Mouse (Mus musculus) hindlimb bud, embryonic 11.5 days (tissue): ENCODE data around the gene Ripor2.
"Not testable (repeated sequence)": the region's sequence is repeated elsewhere in the genome, so short reads cannot be mapped to it uniquely, and the experiment has no call there.

ENCODE experiments used
- DNase-seq: peaks from one replicate; pipeline ENCODE4 v3.0.0-alpha.2; 2012; ENCODE audit warnings: low read depth, low spot score; ENCODE audit errors: extremely low spot score

Ripor2 gene

GRCm38 (mm10) chr13:24760351-24760870, 178.4 kb downstream of the Ripor2 start:
- DNase-seq = no peak

GRCm38 (mm10) chr13:24761083-24761402, 179.1 kb downstream of the Ripor2 start:
- no peak for DNase-seq

DNA sequence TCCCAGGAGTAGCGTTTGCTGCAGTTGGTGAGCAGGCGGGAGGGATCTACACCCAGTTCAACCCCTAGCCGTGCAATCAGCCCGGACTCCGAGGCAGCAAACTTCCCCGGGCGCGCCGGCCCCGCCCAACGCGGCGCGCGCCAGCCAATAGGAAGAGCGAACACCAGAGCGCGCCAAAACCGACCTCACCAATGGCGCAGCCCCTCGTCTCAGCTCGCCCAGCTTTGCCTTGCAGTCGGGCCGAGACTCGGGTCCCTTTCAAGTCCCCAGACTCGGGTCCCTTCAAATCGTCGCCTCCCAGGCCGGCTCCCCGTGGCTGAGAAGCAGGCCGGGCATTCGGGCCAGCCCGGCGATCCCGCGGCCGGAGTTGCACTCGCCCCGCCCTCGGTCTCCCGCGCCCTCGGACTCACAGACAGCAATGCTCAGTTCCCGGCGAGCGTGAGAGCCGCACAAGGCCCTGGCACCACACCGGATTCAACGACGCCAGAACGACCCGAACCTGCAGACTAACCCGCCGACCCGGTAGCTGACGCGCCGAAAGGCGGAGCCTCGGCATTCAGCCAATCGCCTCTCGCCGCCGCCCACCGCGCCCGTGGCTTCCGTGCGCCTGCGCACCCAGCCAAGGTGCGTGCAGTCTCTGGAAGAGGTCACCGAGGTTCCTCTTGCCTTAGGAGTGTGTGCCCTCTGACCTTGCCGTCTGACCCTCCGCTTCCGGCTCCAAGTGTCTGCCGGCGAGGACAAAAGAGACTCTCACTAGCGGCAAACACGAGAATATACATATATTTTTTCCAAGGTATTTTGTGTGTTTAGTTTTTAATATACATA, 179.6 kb downstream of the Ripor2 start, which contains the start of gene Gmnn:
TSS of gene Gmnn (minus strand) at position 521 of the 825 bp plus-strand sequence.
- DNase-seq = peak; percentile 66

- DNase-seq = no peak
Measured at GRCm38 (mm10) chr13:24762254-24762653, 180.3 kb downstream of the Ripor2 start.

- not testable (repeated sequence) for DNase-seq
Measured at GRCm38 (mm10) chr13:24767809-24768208, 185.8 kb downstream of the Ripor2 start.

DNA sequence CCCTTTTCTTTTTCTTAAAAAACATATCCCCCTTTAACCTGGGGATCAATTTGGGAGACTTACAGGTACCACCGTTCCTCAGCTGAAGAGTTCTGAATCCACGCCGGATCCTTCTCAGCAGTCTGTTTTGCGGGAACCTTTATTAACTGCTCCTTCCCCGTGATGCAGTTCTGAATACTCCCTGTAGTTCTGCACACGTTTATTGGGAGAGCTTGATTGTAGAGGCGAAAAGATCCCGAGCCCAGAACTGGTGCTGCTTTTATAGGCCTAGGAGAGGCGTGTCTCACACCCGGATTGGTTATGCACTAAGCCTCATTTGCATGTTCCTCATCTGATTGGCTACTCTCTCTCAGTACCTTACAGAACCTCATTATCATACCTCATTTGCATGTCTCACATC, 189.5 kb downstream of the Ripor2 start:
- DNase-seq = not testable (repeated sequence)

DNA sequence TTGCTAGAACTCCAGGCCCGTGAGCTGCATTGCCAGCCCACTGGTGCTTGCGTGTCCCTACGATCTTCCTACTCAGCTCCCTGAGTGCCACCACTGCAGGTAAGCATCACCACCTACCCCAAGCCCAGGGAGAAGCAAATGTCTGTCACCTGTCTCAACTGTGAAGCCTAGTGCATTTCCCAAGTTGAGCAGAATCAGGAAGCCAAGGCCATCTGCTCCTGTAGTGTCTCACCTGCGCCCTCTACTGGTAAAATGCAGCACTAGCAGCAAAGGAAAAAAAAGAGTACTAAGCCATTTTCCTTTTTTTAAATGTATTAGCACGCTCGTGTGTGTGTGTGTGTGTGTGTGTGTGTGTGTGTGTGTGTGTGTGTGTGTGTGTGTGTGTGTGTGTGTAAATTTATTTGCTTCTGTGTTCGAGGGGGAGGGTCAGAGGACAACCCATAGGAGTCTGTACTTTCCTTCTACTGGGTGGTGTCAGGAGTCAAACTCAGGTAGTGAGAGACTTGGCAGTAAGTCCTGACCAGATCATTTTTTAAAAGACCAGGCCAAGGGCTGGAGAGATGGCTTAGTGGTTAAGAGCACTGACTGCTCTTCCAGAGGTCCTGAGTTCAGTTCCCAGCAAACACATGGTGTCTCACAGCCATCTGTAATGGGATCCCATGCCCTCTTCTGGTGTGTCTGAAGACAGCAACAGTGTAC, 194.3 kb downstream of the Ripor2 start:
- DNase-seq = peak; percentile 33

GRCm38 (mm10) chr13:24778026-24778425, 196.0 kb downstream of the Ripor2 start:
- no peak for DNase-seq

DNA sequence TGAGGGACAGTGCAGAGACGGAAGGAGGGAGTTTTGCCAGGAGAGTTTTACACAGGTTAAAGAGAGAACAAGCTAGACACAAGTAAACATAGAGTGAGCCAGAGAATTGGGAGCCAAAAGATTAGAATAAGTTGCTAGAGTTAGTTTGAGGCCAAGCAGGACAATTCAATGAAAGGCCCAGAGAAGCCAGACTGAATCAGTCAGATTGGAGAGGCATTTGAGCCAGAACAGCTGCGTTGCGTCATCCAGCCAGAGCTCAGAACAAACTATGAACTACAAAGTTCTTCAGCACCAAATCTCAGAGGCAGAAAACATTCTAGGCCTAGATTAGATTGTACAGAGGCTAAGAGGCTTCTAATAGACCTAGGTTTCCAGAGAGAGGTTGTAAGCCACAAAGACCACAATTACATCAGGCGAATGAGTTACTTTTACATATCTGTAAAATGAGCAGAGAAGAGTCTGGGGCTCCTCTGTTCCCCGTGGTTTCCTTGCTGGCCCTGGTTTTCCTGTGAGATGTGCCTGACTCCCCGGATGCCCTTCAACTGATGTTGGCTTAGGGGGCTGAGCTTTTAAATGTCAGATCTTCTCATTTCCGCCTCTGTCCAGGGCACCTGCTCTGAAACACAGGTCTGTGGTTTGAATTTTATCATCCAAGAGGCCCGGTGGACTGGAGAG, 196.9 kb downstream of the Ripor2 start:
- no peak for DNase-seq

DNA sequence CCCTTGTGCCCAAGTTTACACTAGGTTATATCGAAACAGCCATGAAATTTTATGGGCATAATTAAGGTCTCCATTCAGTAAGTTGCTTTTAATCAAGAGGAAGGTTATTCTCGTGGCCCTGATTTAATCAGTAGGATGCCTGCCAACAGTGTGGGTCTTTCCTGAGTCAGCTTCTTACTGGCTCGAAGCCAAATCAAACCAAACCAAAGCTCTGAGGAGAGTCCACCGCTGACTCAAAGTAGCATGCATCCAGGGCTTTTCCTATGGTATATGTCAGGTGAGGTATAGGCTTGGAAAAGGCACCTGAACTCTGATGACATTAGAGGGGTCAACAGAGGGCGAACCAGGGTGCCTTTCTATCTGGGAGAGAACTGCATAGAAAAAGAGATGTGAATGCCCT, 199.9 kb downstream of the Ripor2 start:
- no peak for DNase-seq
